Mouse (Mus musculus) lung, postnatal 14 days (tissue): ENCODE results near the gene Chchd6.

ENCODE experiments used
- DNase-seq: peaks from one replicate; pipeline ENCODE4 v3.0.0; 2021

Gene Chchd6

DNA sequence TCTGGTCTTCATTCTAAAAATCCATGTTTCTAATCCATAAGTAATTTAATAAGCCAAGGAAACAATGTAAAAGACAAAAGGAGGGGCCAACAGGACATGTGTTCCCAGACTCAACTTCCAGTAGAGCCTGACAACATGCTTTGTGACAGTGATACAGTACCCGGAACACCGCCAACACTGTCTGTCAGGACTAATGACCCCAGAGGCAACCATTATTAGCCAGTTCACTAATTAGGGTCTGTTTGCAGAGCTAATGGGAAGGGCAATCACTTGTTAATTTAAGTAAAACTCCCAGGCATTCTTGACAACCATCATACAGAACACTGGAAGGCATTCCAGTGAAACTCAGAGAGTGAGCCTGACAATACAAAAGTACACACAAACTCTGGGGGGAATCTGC, 193.0 kb downstream of the Chchd6 start:
- no peak for DNase-seq

DNA sequence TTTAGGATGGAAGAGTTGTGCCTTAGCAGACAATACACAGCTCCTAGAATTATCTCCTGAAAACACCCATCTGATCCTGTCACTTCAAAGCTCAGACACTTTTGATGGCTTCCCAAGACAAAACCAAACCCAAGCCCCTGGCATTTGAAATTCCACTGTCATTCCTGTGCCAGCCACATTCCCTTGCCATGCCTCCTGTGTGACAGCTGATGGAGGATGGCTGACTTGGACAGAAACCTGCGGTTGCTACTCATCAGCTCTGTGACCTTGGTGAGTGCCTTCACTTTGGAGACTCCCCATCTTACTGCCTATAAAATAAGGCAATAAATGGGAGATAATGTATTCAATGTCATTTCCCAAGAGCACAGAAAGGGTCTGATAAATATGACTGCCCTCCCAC, 195.9 kb downstream of the Chchd6 start:
- no peak for DNase-seq

- no peak for DNase-seq
These were observed 197.5 kb downstream of the Chchd6 start for GRCm38 (mm10) chr6:89397919-89398318.

- no peak for DNase-seq
These were observed 201.6 kb downstream of the Chchd6 start for GRCm38 (mm10) chr6:89393820-89394219.

DNA sequence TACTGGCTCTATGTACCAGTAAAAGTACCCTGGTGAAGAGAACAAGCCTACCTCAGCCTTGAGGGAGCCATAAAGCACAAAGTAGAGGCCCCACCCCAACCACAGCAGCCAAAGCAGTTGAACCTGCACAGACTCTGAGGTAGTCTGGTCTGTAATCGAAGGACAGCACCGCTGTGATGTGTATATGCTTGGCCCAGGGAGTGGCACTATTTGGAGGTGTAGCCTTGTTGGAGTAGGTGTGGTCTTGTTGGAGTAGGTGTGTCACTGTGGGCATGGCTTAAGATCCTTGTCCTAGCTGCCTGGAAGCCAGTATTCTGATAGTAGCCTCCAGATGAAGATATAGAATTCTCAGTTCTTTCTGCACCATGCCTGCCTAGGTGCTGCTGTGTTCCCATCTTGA, 203.2 kb downstream of the Chchd6 start:
- DNase-seq, result no peak

- DNase-seq, result no peak
These were observed 205.7 kb downstream of the Chchd6 start for GRCm38 (mm10) chr6:89389771-89390170.

GRCm38 (mm10) chr6:89386956-89387355, 208.5 kb downstream of the Chchd6 start:
- no peak for DNase-seq

- no peak for DNase-seq
These were observed 210.8 kb downstream of the Chchd6 start for GRCm38 (mm10) chr6:89384699-89385098.

DNA sequence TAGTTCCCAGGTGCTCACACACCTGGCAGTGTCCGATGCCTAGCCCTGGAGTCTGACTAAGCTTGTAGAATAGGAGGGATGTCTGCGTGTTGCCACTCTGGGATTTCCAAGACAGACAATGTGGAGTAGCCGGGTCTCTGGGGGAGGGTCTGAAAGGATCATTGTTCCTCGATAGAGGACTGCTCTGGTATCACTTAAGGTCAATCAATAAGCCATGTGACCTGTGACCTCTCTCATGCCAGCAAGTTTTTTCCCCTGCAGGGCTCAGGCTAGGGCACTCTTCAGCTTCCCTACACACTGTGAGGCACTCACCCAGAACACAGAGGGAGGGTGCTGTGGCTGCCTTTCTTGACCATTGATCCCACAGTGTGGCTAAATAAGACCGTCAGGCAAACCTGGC, 213.6 kb downstream of the Chchd6 start:
- DNase-seq, result no peak

DNA sequence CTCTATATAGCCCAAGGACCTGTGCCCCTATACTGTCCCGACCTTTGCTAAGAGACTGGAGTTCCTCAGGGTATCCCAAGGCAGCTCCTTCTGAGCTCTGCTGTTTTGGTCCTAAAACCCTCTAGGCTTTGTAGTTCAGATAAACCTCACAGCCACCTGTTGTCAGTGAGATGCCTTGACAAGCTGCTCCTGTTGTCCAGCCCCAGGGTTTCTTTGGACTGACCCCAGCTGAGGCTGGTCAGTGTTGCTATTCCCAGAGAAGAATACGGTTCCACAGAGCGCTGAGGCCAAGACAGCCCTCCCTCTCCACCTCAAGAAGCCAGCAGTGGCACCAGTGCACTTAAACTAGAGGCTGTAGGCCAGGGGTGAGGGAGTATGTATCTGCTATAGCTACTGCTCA, 214.3 kb downstream of the Chchd6 start:
- DNase-seq, result no peak

- no peak for DNase-seq
These were observed 214.7 kb downstream of the Chchd6 start for GRCm38 (mm10) chr6:89380751-89381150.

DNA sequence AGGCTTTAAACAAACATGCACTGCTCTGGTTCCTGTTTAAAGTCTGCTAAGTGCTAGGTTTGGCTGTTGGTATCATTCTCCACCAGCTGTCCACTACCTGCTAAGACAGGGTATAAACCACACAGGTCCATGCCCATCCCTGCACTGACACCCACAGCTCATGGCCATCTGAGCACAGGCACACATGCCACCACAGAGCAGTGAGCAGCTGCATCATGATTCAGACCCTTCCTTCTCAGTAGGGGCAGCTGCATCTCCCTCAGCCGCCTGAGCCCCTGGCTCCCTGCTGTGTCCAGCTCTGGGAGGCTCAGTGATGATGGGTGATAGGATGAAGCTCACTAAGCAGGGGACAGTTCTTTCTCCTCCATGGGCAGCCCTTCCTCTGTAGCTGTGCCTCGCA, 217.2 kb downstream of the Chchd6 start:
- DNase-seq, result no peak

DNA sequence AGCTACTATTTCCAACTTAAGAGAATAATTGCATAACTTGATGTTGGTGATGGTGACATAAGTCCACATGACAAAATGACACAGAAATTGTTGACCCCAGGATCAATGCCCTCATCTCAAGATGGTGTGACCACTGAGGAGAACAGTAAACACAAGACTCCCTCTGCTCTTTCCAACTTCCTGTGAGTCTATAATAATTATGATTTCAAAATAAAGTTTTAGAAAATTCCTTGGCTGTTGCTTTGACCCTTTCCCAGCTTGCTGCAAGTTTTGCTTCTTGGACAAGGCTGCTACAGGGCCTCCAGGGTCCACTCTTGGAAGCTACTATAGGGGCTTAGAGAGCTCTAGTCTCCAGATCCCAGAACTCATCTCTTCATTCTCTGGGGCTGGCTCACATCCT, 226.6 kb downstream of the Chchd6 start:
- DNase-seq, result no peak

DNA sequence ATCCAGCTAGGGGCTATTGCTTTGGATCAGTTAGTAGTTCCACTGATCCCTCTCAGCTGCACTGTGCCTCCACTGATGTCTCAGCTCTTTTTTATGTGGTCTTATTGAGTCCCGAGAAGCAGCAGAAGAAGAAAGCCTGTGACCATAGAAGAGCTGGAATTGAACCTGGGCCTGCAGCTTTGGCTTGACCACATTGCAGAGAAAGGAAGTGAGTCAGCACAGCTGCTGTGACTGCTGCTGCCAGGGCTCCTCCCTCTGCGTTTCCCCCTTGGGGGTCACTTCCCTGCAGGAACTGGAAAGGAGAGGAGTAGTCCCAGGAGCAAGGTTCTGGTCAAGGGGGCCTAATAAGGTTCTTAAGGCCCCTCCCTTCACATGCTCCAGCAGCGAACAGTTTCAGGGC, 231.1 kb downstream of the Chchd6 start:
- no peak for DNase-seq

DNA sequence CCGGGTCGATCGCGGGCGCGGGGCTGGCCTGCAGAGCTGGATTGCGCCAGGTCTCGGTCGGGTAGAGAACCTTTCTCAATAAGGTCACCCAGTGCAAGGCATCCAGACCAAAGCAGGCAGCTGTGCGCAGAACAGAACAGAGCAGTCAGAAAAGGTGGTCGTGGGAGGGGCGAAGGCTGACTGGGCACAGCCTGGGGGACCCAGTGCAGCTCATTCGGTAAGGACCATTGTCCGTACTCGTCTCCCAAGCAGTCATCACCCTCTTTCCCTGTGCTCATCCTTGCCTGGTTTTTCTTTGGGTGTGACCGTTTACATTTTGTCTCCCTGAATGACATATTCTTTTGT, 232.4 kb downstream of the Chchd6 start:
- DNase-seq, result no peak

GRCm38 (mm10) chr6:89362281-89363106, 233.0 kb downstream of the Chchd6 start, which contains the start of gene Plxna1:
TSS of gene Plxna1 (minus strand) at chr6:89362620.
- DNase-seq, result peak; percentile 68

GRCm38 (mm10) chr6:89361418-89362280, 233.8 kb downstream of the Chchd6 start:
- peak; percentile 50 for DNase-seq

DNA sequence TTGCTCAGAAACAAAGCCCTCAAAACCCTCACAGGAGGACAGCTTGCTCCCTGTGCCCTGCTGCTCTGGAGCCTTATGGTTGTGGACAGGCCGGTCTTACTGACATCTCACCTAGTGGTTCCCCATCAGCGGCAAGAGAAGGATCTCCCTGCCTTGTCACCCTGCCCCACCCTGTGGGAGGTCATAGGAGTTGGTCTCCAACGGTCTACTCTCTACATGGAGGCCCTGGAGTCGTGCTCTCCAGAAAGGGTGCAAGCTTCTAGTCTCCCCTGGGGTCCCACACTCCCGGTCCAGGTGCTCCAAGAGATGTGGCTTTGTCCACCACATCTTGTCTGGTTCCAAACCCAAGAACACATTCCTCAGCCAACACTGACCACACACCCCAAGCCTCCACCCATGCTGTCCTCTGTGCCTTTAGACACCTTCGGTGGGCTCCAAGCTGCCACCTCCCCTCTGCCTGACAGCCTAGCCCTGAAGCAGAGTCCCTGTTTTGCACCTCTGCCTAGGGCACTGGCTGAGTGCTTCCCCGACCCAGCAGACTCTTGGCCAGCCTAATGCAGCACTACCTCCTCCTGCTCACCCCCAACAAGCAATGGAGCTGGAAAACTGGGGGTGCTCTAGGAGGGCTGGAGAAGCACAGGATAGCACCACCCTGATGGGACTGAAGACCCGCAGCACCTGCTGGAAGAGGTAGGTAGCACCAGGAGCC, 234.6 kb downstream of the Chchd6 start:
- no peak for DNase-seq

GRCm38 (mm10) chr6:89359771-89360708, 235.4 kb downstream of the Chchd6 start:
- DNase-seq, result peak; percentile 49

DNA sequence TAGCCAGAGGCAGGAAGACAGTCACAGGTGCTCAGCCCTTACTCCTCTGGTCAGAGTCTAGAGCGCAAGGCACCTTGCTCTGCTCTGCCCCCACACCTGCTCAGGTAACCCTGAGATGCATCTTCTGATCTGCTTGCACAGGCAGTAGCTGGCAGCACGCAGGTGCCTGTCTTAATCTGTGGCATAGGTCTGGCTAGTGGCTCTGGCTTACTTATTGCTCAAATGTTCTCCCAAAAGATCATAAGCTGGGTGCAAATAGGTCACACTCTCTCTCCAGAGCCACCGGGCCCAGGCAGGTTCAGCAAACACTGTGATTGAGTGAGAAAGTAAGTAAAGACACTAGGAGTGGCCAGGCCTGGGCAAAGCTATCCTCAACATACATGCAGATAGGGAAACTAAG, 236.3 kb downstream of the Chchd6 start:
- no peak for DNase-seq

GRCm38 (mm10) chr6:89355661-89356060, 239.8 kb downstream of the Chchd6 start:
- no peak for DNase-seq

DNA sequence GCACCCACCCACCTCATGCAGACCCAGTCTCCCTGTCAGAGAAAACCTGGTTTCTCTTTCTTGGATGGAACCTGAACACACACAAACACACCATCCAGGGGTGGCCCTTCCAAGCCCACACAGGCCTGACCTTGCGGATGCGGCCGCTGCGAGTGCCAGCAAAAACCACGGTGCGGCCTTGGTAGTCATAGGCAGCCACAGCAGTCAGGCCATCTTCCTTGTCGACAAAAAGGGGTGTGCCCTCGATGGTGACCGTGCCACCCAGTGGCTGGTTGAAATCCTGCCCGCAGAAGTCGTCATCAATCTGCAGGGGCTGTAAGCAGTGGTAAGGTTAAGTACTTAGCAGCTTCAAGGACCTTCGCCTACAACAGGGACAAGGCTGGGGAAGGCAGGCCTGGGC, 240.7 kb downstream of the Chchd6 start:
- no peak for DNase-seq
